Mouse (Mus musculus) liver, adult 2 months (tissue): ENCODE measurements around the gene Tsen54. TPM values are rescaled to one million over a fixed set of nuclear protein-coding genes. Genes with fewer than 3 reads are reported as not detected.
"Not testable (repeated sequence)": the region's sequence is repeated elsewhere in the genome, so short reads cannot be mapped to it uniquely, and the experiment has no call there.

Experiments
- DNase-seq: peaks from one replicate; pipeline ENCODE4 v3.0.0-alpha.2; 2011; ENCODE audit warnings: low read depth, low spot score; ENCODE audit errors: extremely low read depth
- H3K27ac ChIP-seq: fragments of 200-500 bp; replicated peaks from 2 replicates; pipeline ENCODE4 v1.5.1; 2012; ENCODE audit warnings: low read depth, mild to moderate bottlenecking, control low read depth, inconsistent platforms, low read length; ENCODE audit not compliant: insufficient read depth
- H3K27me3 ChIP-seq: fragments of 200-500 bp; 2 replicates; pipeline ENCODE4 v1.6.1; 2012; ENCODE audit warnings: mild to moderate bottlenecking, moderate library complexity, low read length, inconsistent platforms; ENCODE audit not compliant: control insufficient read depth, insufficient read depth
- H3K36me3 ChIP-seq: fragments of 200-500 bp; 2 replicates; pipeline ENCODE4 v1.6.1; 2012; ENCODE audit warnings: low read length, inconsistent platforms; ENCODE audit not compliant: control insufficient read depth, insufficient read depth
- H3K4me1 ChIP-seq: fragments of 200-500 bp; 2 replicates; pipeline ENCODE4 v1.6.1; 2011; ENCODE audit warnings: low read length; ENCODE audit not compliant: control insufficient read depth, insufficient read depth
- H3K4me3 ChIP-seq: fragments of 200-500 bp; 2 replicates; pipeline ENCODE4 v1.5.1; 2011; ENCODE audit warnings: low read depth, mild to moderate bottlenecking, control low read depth, low read length, moderate library complexity; ENCODE audit not compliant: insufficient read depth
- H3K79me2 ChIP-seq: fragments of 200-500 bp; 2 replicates; pipeline ENCODE4 v1.6.1; 2012; ENCODE audit warnings: inconsistent platforms, mild to moderate bottlenecking, low read length, moderate library complexity; ENCODE audit not compliant: control insufficient read depth, insufficient read depth
- H3K9ac ChIP-seq: fragments of 200-500 bp; 2 replicates; pipeline ENCODE4 v1.6.1; 2012; ENCODE audit warnings: low read depth, mild to moderate bottlenecking, control low read depth, inconsistent platforms, low read length
- CTCF ChIP-seq: fragments of 200-500 bp; IDR thresholded peaks from 2 replicates; pipeline ENCODE4 v1.5.1; 2011; ENCODE audit warnings: low read depth, low read length, control low read depth
- POLR2A ChIP-seq: fragments of 200-500 bp; IDR thresholded peaks from 2 replicates; pipeline ENCODE4 v1.6.1; 2011; ENCODE audit warnings: low read length, control low read depth; ENCODE audit not compliant: insufficient read depth; ENCODE audit errors: extremely low read depth
- WGBS: fragments of 180-500 bp; shearing (Covaris S2); methylation state at CpG from one replicate; pipeline ENCODE4 v1.1.7; 2018; 5-methylcytosine and 5-hydroxymethylcytosine counted together
- polyA plus RNA-seq: library from polyadenylated mRNA; depleted of rRNA; stranded (reverse); fragments of >200 nt; gene quantifications from 2 replicates; pipeline ENCODE4 v1.2.3, GENCODE M21; 2012
- total RNA-seq: library from RNA; depleted of rRNA; stranded (reverse); fragments of >200 nt; gene quantifications from 2 replicates; pipeline ENCODE4 v1.2.3, GENCODE M21; 2014

The Tsen54 gene
- total and polyA plus RNA-seq, 2 experiments, result 4.0 to 15.6 TPM

- Histone ChIP-seq H3K36me3 (peaks cover 14% of the 10 kb centered on the region; the same call in 1 of the 2 replicates), H3K27me3 (no peaks in the 10 kb centered on the region), H3K79me2 (no peaks in the 10 kb centered on the region), H3K4me1 (peaks cover 17% of the 10 kb centered on the region), H3K9ac (no peak overlapping the region), H3K4me3 (no peak overlapping the region), H3K27ac (no peak overlapping the region)
- 98% methylated on average over 2 of the region's 2 CpGs for WGBS
- no peak for DNase-seq
- TF ChIP-seq CTCF, result peak; percentile 11; the same call in 1 of the 2 replicates
- TF ChIP-seq POLR2A, result no peak
Observed at GRCm38 (mm10) chr11:115845819-115846218, 31.3 kb downstream of the Tsen54 start.

GRCm38 (mm10) chr11:115854674-115855073 lies 40.1 kb downstream of the Tsen54 start:
- Histone ChIP-seq H3K9ac (no peak overlapping the region), H3K27me3 (no peaks in the 10 kb centered on the region), H3K27ac (no peak overlapping the region), H3K36me3 (peaks cover 14% of the 10 kb centered on the region), H3K79me2 (no peaks in the 10 kb centered on the region), H3K4me1 (peaks cover 13% of the 10 kb centered on the region; the same call in 1 of the 2 replicates), H3K4me3 (no peak overlapping the region)
- no peak for TF ChIP-seq CTCF
- TF ChIP-seq POLR2A, result no peak
- 91% methylated on average over 6 of the region's 6 CpGs for WGBS
- no peak for DNase-seq

- not testable (repeated sequence) for H3K36me3 ChIP-seq, H3K9ac ChIP-seq, H3K79me2 ChIP-seq, H3K27me3 ChIP-seq, DNase-seq, H3K27ac ChIP-seq, H3K4me3 ChIP-seq
- H3K4me1 ChIP-seq, result peaks cover 13% of the 10 kb centered on the region; the same call in 1 of the 2 replicates
- 95% methylated on average over 4 of the region's 4 CpGs for WGBS
Observed at GRCm38 (mm10) chr11:115857146-115857545, 42.6 kb downstream of the Tsen54 start.

GRCm38 (mm10) chr11:115857936-115858335 lies 43.4 kb downstream of the Tsen54 start:
- Histone ChIP-seq H3K27me3 (no peaks in the 10 kb centered on the region), H3K36me3 (0 out of 2 replicates have a peak, but pooled peaks cover 3% of the 10 kb centered on the region), H3K9ac (no peak overlapping the region), H3K4me1 (peaks cover 13% of the 10 kb centered on the region; the same call in 1 of the 2 replicates), H3K27ac (no peak overlapping the region), H3K79me2 (no peaks in the 10 kb centered on the region), H3K4me3 (no peak overlapping the region)
- peak; percentile 71 for DNase-seq
- WGBS, result 33% methylated on average over 13 of the region's 13 CpGs
- no peak for TF ChIP-seq POLR2A
- TF ChIP-seq CTCF, result no peak

GRCm38 (mm10) chr11:115858354-115858753 lies 43.8 kb downstream of the Tsen54 start, which contains the start of gene Myo15b:
TSS of gene Myo15b (plus strand) at chr11:115858406.
- DNase-seq, result no peak
- Histone ChIP-seq H3K4me3 (peak within 1 kb of the TSS; percentile 49; the same call in 1 of the 2 replicates), H3K79me2 (no peaks in the 10 kb centered on the region), H3K9ac (peak within 1 kb of the TSS; percentile 75), H3K4me1 (peaks cover 13% of the 10 kb centered on the region; the same call in 1 of the 2 replicates), H3K27ac (no peak within 1 kb of the TSS), H3K27me3 (no peaks in the 10 kb centered on the region), H3K36me3 (0 out of 2 replicates have a peak, but pooled peaks cover 3% of the 10 kb centered on the region)
- 17% methylated on average over 27 of the region's 27 CpGs for WGBS
- TF ChIP-seq POLR2A (no peak), CTCF (no peak)

- WGBS, result 2% methylated on average over 73 of the region's 75 CpGs
Observed at GRCm38 (mm10) chr11:115859143-115859945, 44.8 kb downstream of the Tsen54 start.

More at GRCm38 (mm10) chr11:115859143-115859945, 44.8 kb downstream of the Tsen54 start:
- Histone ChIP-seq H3K27ac (no peak overlapping the region), H3K79me2 (no peaks in the 10 kb centered on the region), H3K4me3 (peak overlapping the region; percentile 49; the same call in 1 of the 2 replicates), H3K36me3 (no peaks in the 10 kb centered on the region), H3K9ac (peak overlapping the region; percentile 75), H3K27me3 (no peaks in the 10 kb centered on the region), H3K4me1 (peaks cover 13% of the 10 kb centered on the region; the same call in 1 of the 2 replicates)
- TF ChIP-seq POLR2A, result no peak
- TF ChIP-seq CTCF, result peak; percentile 86
- DNase-seq, result no peak
